Comparison of ENCODE assay signal across 17 mouse cellular contexts in genomic region chr7:114832257-114832940, GRCm38 (mm10).
A peak's percentile ranks its signal among the peaks of the same experiment; 100 is the strongest.
DNase-seq lines count a peak whose midpoint lies in the region; ATAC-seq and TF ChIP-seq lines count a peak whose summit lies in the region.
"Had no signal": no experiment of that assay in that cellular context is flagged by ENCODE, and none has a peak within 500 bp of the region (broad histone marks: within the 10 kb centered on the region; RNA-seq: fewer than 3 reads in every experiment).

No protein-coding gene starts in this region.

- no peak overlapping the region for H3K4me3 ChIP-seq in forebrain, embryonic 14.5 days (ENCODE audit: low read depth, low read length)
- H3K4me3 ChIP-seq in forebrain, embryonic 13.5 days = no peak overlapping the region
- H3K4me3 ChIP-seq in liver, postnatal 0 days (ENCODE audit: low read depth, low read length) = no peak overlapping the region
- no peak overlapping the region for H3K4me3 ChIP-seq in liver, embryonic 11.5 days (ENCODE audit: low read depth, low read length)
- H3K4me3 ChIP-seq in intestine, embryonic 15.5 days (replicated peaks) = no peak overlapping the region
- H3K4me3 ChIP-seq: embryonic facial prominence, embryonic 13.5 days; limb, embryonic 12.5 days; stomach, embryonic 15.5 days had no signal

- H3K27me3 ChIP-seq in forebrain, embryonic 14.5 days (replicated peaks; ENCODE audit: control insufficient read depth, insufficient read depth, low read length) = no peaks in the 10 kb centered on the region
- H3K27me3 ChIP-seq in forebrain, embryonic 13.5 days = no peaks in the 10 kb centered on the region
- H3K27me3 ChIP-seq in liver, postnatal 0 days (ENCODE audit: insufficient read depth, low read length) = no peaks in the 10 kb centered on the region
- no peaks in the 10 kb centered on the region for H3K27me3 ChIP-seq in liver, embryonic 11.5 days (replicated peaks; ENCODE audit: control insufficient read depth, insufficient read depth, low read length)
- no peaks in the 10 kb centered on the region for H3K27me3 ChIP-seq in intestine, embryonic 15.5 days (replicated peaks)
- H3K27me3 ChIP-seq: embryonic facial prominence, embryonic 13.5 days; stomach, embryonic 15.5 days had no signal

- 64% methylated on average over 3 of the region's 3 CpGs for WGBS in forebrain, embryonic 14.5 days
- 59% methylated on average over 3 of the region's 3 CpGs for WGBS in forebrain, embryonic 13.5 days
- 52% methylated on average over 3 of the region's 3 CpGs for WGBS in liver, postnatal 0 days (ENCODE audit: insufficient replicate concordance)
- 55% methylated on average over 3 of the region's 3 CpGs for WGBS in liver, embryonic 11.5 days
- 30% methylated on average over 3 of the region's 3 CpGs for WGBS in intestine, embryonic 15.5 days

- no peak overlapping the region for H3K27ac ChIP-seq in forebrain, embryonic 14.5 days (ENCODE audit: low read depth, low read length)
- no peak overlapping the region for H3K27ac ChIP-seq in forebrain, embryonic 13.5 days
- H3K27ac ChIP-seq in liver, postnatal 0 days (ENCODE audit: low read depth) = no peak overlapping the region
- H3K27ac ChIP-seq in liver, embryonic 11.5 days (ENCODE audit: low read depth, low read length) = no peak overlapping the region
- H3K27ac ChIP-seq in intestine, embryonic 15.5 days = no peak overlapping the region
- H3K27ac ChIP-seq: embryonic facial prominence, embryonic 13.5 days; limb, embryonic 12.5 days; stomach, embryonic 15.5 days had no signal

- H3K9ac ChIP-seq in forebrain, embryonic 14.5 days (ENCODE audit: low read length) = no peak overlapping the region
- no peak overlapping the region for H3K9ac ChIP-seq in forebrain, embryonic 13.5 days
- no peak overlapping the region for H3K9ac ChIP-seq in liver, postnatal 0 days (replicated peaks)
- no peak overlapping the region for H3K9ac ChIP-seq in liver, embryonic 11.5 days (ENCODE audit: low read depth, low read length)
- H3K9ac ChIP-seq in intestine, embryonic 15.5 days = no peak overlapping the region
- H3K9ac ChIP-seq: embryonic facial prominence, embryonic 13.5 days; limb, embryonic 12.5 days; stomach, embryonic 15.5 days had no signal

- no peak overlapping the region for H3K4me2 ChIP-seq in forebrain, embryonic 14.5 days (ENCODE audit: low read length)
- H3K4me2 ChIP-seq in forebrain, embryonic 13.5 days = no peak overlapping the region
- H3K4me2 ChIP-seq in liver, postnatal 0 days (ENCODE audit: low read depth, low read length) = no peak overlapping the region
- H3K4me2 ChIP-seq in liver, embryonic 11.5 days = no peak overlapping the region
- H3K4me2 ChIP-seq in intestine, embryonic 15.5 days (replicated peaks) = no peak overlapping the region
- H3K4me2 ChIP-seq: embryonic facial prominence, embryonic 13.5 days; limb, embryonic 12.5 days; stomach, embryonic 15.5 days had no signal

- ATAC-seq in forebrain, embryonic 14.5 days = no peak
- no peak for ATAC-seq in forebrain, embryonic 13.5 days
- no peak for ATAC-seq in liver, postnatal 0 days
- no peak for ATAC-seq in liver, embryonic 11.5 days (replicated peaks; ENCODE audit: low FRiP score)
- ATAC-seq in intestine, embryonic 15.5 days = 0 out of 2 replicates have a peak, but pooled peaks have one; percentile 39

- no peaks in the 10 kb centered on the region for H3K9me3 ChIP-seq in forebrain, embryonic 14.5 days (replicated peaks; ENCODE audit: control insufficient read depth, low read length)
- no peaks in the 10 kb centered on the region for H3K9me3 ChIP-seq in forebrain, embryonic 13.5 days (replicated peaks)
- no peaks in the 10 kb centered on the region for H3K9me3 ChIP-seq in liver, postnatal 0 days (ENCODE audit: low read length)
- H3K9me3 ChIP-seq in liver, embryonic 11.5 days (ENCODE audit: control insufficient read depth, low read length) = no peaks in the 10 kb centered on the region
- H3K9me3 ChIP-seq in intestine, embryonic 15.5 days = no peaks in the 10 kb centered on the region
- H3K9me3 ChIP-seq: embryonic facial prominence, embryonic 13.5 days; limb, embryonic 12.5 days; stomach, embryonic 15.5 days had no signal

- TF ChIP-seq CTCF in liver, postnatal 0 days (IDR thresholded peaks at IDR 0.05; ENCODE audit: low read depth) = 0 out of 2 replicates have a peak, but pooled peaks have one; percentile 26

- peak; percentile 40 for DNase-seq in forebrain, embryonic 14.5 days (ENCODE audit: low spot score)
- no peak for DNase-seq in liver, postnatal 0 days
- DNase-seq in liver, embryonic 11.5 days (ENCODE audit: low spot score) = no peak
- DNase-seq in right cerebral cortex, postnatal 10 days (ENCODE audit: low spot score in 2 of 2) = peak; percentile 68 to 71
- DNase-seq in urinary bladder, adult 2 months (ENCODE audit: low spot score) = no peak
- DNase-seq in adrenal gland, adult (ENCODE audit: inconsistent age in 2 of 2, low spot score in 1 of 2) = no peak
- DNase-seq: adrenal gland, postnatal 10 days; B cell, adult 2 months; cerebellum, adult 11-12 months; heart, adult 18-20 months; heart, postnatal 4 days; lung, postnatal 4 days had no signal

- no peaks in the 10 kb centered on the region for H3K36me3 ChIP-seq in forebrain, embryonic 14.5 days (ENCODE audit: control insufficient read depth, insufficient read depth, low read length)
- no peaks in the 10 kb centered on the region for H3K36me3 ChIP-seq in forebrain, embryonic 13.5 days (ENCODE audit: poor library complexity, severe bottlenecking)
- H3K36me3 ChIP-seq in liver, postnatal 0 days (replicated peaks; ENCODE audit: insufficient read depth, low read length) = no peaks in the 10 kb centered on the region
- H3K36me3 ChIP-seq in liver, embryonic 11.5 days (ENCODE audit: control insufficient read depth, insufficient read depth, low read length) = no peaks in the 10 kb centered on the region
- no peaks in the 10 kb centered on the region for H3K36me3 ChIP-seq in intestine, embryonic 15.5 days
- H3K36me3 ChIP-seq: embryonic facial prominence, embryonic 13.5 days; limb, embryonic 12.5 days; stomach, embryonic 15.5 days had no signal

- H3K4me1 ChIP-seq in forebrain, embryonic 14.5 days (ENCODE audit: control insufficient read depth, insufficient read depth, low read length) = no peaks in the 10 kb centered on the region
- H3K4me1 ChIP-seq in forebrain, embryonic 13.5 days = peaks cover 10% of the 10 kb centered on the region; the same call in 1 of the 2 replicates
- no peaks in the 10 kb centered on the region for H3K4me1 ChIP-seq in liver, postnatal 0 days (ENCODE audit: insufficient read depth)
- H3K4me1 ChIP-seq in liver, embryonic 11.5 days (replicated peaks; ENCODE audit: control insufficient read depth, insufficient read depth, low read length) = no peaks in the 10 kb centered on the region
- no peaks in the 10 kb centered on the region for H3K4me1 ChIP-seq in intestine, embryonic 15.5 days (replicated peaks)
- H3K4me1 ChIP-seq: embryonic facial prominence, embryonic 13.5 days; stomach, embryonic 15.5 days had no signal

- TF ChIP-seq EP300 in liver, postnatal 0 days (IDR thresholded peaks at IDR 0.05; ENCODE audit: low read depth) = no peak

Comparison
In these comparisons a context has a peak if more than half of its experiments do, and no peak if none do; other contexts are left out.
1. DNase-seq: peak in forebrain, embryonic 14.5 days (single experiment) and right cerebral cortex, postnatal 10 days (2 of 2); none in liver, postnatal 0 days (single experiment), liver, embryonic 11.5 days (single experiment), urinary bladder, adult 2 months (single experiment) and adrenal gland, adult (0 of 2).